Mouse (Mus musculus): ENCODE data around the gene Slc17a3.

DNA sequence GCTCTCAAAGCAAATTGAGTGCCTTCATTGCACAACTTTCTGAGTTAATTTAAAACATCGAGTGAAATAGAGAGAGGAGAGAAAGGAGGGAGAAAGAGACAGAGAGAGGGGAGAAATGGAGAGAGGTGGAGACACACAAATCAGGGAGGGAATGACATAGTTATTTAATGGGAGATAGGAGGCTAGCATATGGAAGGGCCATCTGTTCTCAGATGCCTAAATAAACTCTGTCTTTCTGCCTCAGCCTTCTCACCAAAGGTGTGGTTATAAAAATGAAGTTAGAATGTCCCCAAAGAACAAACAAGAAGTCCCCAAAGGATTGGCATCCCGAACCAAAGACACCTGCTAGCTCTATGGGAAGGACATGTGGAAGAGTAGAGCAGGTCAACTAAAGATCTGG lies 10.1 kb downstream of the Slc17a3 start:
- TF ChIP-seq FLI1 (IDR thresholded peaks at IDR 0.05; ENCODE audit: low read length) (no peak), GATA1 (IDR thresholded peaks at IDR 0.05; ENCODE audit: borderline replicate concordance, low read length) (no peak)
